Mouse (Mus musculus) heart, embryonic 12.5 days (tissue): ENCODE data around the gene Ablim1. TPM values are rescaled to one million over a fixed set of nuclear protein-coding genes. Genes with fewer than 3 reads are reported as not detected.

Source experiments
- ATAC-seq: fragments of 200-750 bp; cut with Nextera tagmentation; 2 replicates; pipeline ENCODE4 v1.8.0; 2017; ENCODE audit warnings: moderate TSS enrichment, moderate library complexity; ENCODE audit not compliant: insufficient number of reproducible peaks, low FRiP score
- H3K27ac ChIP-seq: fragments of 300-500 bp; sonication (generic); 2 replicates; pipeline ENCODE4 v1.5.1; 2016; ENCODE audit warnings: mild to moderate bottlenecking, moderate library complexity; ENCODE audit not compliant: poor library complexity, severe bottlenecking
- H3K27me3 ChIP-seq: fragments of 300-500 bp; sonication (generic); replicated peaks from 2 replicates; pipeline ENCODE4 v1.6.1; 2016; ENCODE audit warnings: mild to moderate bottlenecking, moderate library complexity
- H3K36me3 ChIP-seq: fragments of 300-500 bp; sonication (generic); 2 replicates; pipeline ENCODE4 v1.6.1; 2016; ENCODE audit warnings: mild to moderate bottlenecking, moderate library complexity
- H3K4me1 ChIP-seq: fragments of 300-500 bp; sonication (generic); replicated peaks from 2 replicates; pipeline ENCODE4 v1.6.1; 2016; ENCODE audit warnings: mild to moderate bottlenecking
- H3K4me2 ChIP-seq: fragments of 300-500 bp; sonication (generic); 2 replicates; pipeline ENCODE4 v1.6.1; 2016; ENCODE audit warnings: mild to moderate bottlenecking, moderate library complexity
- H3K4me3 ChIP-seq: fragments of 300-500 bp; sonication (generic); 2 replicates; pipeline ENCODE4 v1.5.1; 2016; ENCODE audit warnings: mild to moderate bottlenecking
- H3K9ac ChIP-seq: fragments of 300-500 bp; sonication (generic); 2 replicates; pipeline ENCODE4 v1.6.1; 2016; ENCODE audit warnings: mild to moderate bottlenecking, moderate library complexity
- H3K9me3 ChIP-seq: fragments of 300-500 bp; sonication (generic); replicated peaks from 2 replicates; pipeline ENCODE4 v1.6.1; 2016; ENCODE audit warnings: mild to moderate bottlenecking, moderate library complexity
- WGBS: fragments of 180-500 bp; shearing (Covaris S2); methylation state at CpG from one replicate; pipeline ENCODE4 v1.1.7; 2016; 5-methylcytosine and 5-hydroxymethylcytosine counted together
- polyA plus RNA-seq: library from polyadenylated mRNA; unstranded; fragments of >200 nt; fragmentation: Nextera tagmentation; extraction: Ambion mirVana; gene quantifications from 2 replicates; pipeline ENCODE4 v1.2.1, GENCODE M21; 2016

The Ablim1 gene
- polyA plus RNA-seq, 1 experiment from 2014 or later: 53.5 TPM

DNA sequence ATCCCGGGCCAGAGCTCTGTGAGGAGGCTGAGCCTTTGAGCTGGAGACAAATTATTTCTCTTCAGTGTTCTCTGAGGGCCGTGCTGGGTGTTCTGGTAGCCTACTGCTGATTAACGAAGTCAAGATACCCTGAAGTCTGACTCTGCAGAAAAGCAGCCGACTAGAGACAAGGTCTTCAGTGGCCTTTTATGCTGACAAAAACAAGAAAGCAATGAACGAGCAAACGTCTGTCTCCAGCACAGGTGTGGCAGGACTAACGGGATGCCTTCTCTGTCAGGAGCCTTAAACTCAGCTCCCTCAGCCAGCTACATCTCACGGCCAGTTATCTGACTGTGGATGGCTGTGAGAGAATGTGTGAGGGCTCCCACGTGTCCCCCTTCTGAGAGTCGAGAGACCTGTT lies 187.8 kb downstream of the Ablim1 start:
- Histone ChIP-seq H3K4me1 (peaks cover 29% of the 10 kb centered on the region), H3K9me3 (no peaks in the 10 kb centered on the region), H3K4me2 (no peak overlapping the region), H3K36me3 (peaks cover 22% of the 10 kb centered on the region), H3K4me3 (no peak overlapping the region), H3K9ac (no peak overlapping the region), H3K27me3 (no peaks in the 10 kb centered on the region), H3K27ac (no peak overlapping the region)
- WGBS: 40% methylated on average over 10 of the region's 10 CpGs
- ATAC-seq: no peak

DNA sequence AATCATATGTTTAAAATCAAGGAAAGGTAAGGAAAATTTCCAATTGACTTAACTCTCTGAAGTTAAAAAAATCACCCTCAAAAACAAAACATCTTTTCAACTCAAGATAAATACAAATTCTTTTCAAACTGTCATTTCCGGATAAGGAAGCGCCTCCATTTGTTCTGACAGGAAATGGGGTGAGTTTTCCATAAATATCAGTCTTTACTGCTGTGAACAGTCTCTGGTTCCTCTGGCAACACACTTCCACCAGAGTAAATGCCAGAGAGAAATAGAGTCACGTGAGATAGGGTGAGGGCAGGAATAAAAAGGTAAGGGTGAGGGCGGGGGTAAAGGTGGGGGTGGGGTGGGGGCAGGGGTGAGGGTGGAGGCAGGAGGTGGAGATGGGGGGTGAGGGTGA lies 189.8 kb downstream of the Ablim1 start:
- no peak overlapping the region for H3K4me3 ChIP-seq
- no peak overlapping the region for H3K4me2 ChIP-seq
- no peaks in the 10 kb centered on the region for H3K9me3 ChIP-seq
- peaks cover 30% of the 10 kb centered on the region for H3K4me1 ChIP-seq
- ATAC-seq: no peak
- no peaks in the 10 kb centered on the region for H3K27me3 ChIP-seq
- H3K27ac ChIP-seq: no peak overlapping the region
- no peak overlapping the region for H3K9ac ChIP-seq
- WGBS: 69% methylated on average over 4 of the region's 4 CpGs
- H3K36me3 ChIP-seq: peaks cover 12% of the 10 kb centered on the region; the same call in 1 of the 2 replicates

DNA sequence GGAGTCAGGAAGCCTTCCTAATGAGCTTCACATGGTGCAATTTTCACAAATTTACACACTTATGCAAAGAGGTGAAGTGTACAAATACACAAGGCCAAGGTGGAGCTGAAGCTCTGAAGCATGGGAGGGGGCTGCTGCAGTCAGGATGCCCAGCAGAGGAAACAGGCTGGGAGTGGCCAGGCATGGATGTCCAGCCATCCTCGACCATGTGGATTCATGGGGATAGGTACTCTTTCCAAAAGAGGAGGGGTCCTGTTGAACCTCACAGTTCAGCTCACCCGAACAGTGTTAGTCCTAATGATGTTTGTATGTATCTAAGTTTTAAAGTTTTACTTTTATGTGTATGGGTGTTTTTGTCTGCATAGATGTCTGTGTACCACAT lies 190.6 kb downstream of the Ablim1 start:
- Histone ChIP-seq H3K4me2 (no peak overlapping the region), H3K27ac (peak overlapping the region; percentile 14; the same call in 1 of the 2 replicates), H3K9ac (no peak overlapping the region), H3K9me3 (no peaks in the 10 kb centered on the region), H3K27me3 (no peaks in the 10 kb centered on the region), H3K4me1 (peaks cover 38% of the 10 kb centered on the region), H3K4me3 (no peak overlapping the region), H3K36me3 (peaks cover 12% of the 10 kb centered on the region; the same call in 1 of the 2 replicates)
- no peak for ATAC-seq
- 71% methylated on average over 2 of the region's 2 CpGs for WGBS

DNA sequence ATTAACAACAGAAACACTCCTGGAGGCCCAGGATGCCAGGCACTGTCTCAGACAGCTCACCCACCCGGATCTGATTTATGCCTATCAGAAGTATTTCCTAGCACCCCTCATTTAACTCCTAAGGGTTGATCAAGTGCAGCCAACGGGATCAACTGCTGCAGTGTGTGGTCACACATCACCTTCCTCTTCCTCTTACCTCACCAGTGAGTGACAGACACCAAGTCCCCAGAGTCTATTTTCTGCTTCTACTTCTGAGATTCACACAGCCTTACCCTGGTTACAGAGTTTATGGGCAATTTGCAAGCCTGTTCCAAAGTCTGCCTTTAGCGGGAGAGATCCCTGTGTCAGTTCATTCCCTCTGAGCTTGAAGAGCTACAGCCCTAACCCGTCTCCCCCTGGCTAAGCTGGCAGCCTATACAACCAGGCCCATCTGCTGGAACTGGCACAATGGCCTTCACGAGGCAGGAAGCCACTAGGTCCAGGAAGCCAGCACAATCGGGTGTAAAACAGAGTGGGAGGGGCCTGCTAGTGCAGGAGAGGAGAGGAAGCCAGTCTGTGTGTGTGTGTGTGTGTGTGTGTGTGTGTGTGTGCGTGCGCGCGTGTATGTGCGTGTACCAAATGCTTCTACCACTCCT lies 191.1 kb downstream of the Ablim1 start:
- ATAC-seq: peak; percentile 58; the same call in 1 of the 2 replicates
- H3K27me3 ChIP-seq: no peaks in the 10 kb centered on the region
- H3K4me3 ChIP-seq: no peak overlapping the region
- no peak overlapping the region for H3K9ac ChIP-seq
- H3K36me3 ChIP-seq: peaks cover 12% of the 10 kb centered on the region; the same call in 1 of the 2 replicates
- WGBS: 61% methylated on average over 11 of the region's 11 CpGs
- no peak overlapping the region for H3K4me2 ChIP-seq
- H3K9me3 ChIP-seq: no peaks in the 10 kb centered on the region
- peaks cover 39% of the 10 kb centered on the region for H3K4me1 ChIP-seq
- H3K27ac ChIP-seq: peak overlapping the region; percentile 14; the same call in 1 of the 2 replicates

DNA sequence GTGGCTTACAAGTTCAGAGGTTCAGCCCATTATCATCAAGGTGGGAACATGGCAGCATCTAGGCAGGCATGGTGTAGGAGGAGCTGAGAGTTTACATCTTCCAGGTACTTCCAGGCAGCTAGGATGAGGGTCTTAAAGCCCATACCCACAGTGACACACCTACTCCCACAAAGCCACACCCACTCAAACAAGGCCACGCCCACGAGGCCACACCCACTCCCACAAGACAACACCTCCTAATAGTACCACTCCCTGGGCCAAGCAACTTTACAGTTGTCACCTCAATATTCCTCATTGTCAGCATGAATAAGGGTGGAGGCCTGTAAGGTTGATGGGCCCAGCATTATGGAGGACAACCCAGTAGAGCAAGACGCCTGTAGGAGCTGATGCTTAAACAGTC lies 192.5 kb downstream of the Ablim1 start:
- WGBS: 89% methylated on average over 3 of the region's 3 CpGs
- Histone ChIP-seq H3K27ac (no peak overlapping the region), H3K9me3 (no peaks in the 10 kb centered on the region), H3K36me3 (peaks cover 12% of the 10 kb centered on the region; the same call in 1 of the 2 replicates), H3K27me3 (no peaks in the 10 kb centered on the region), H3K4me3 (no peak overlapping the region), H3K4me2 (no peak overlapping the region), H3K4me1 (peaks cover 44% of the 10 kb centered on the region), H3K9ac (no peak overlapping the region)
- ATAC-seq: no peak

DNA sequence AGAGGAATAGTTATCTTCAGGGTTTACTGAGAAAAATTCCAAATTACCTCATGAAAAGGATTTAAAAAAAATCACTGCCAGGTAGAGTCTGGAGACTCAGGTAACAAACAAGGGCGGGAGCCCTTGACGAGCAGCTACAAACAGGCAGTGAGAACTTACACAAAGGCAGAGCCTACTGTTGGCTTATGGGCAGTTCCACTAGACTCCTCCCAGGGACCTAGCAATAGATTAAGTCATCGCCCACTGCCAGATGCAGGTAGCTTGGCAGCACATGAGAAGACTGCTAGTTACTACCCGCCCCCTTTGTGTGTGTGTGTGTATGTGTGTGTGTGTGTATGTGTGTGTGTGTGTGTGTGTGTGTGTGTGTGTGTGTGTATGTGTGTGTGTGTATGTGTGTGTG lies 193.7 kb downstream of the Ablim1 start:
- Histone ChIP-seq H3K27ac (no peak overlapping the region), H3K4me2 (no peak overlapping the region), H3K9ac (no peak overlapping the region), H3K4me3 (no peak overlapping the region), H3K4me1 (peaks cover 52% of the 10 kb centered on the region), H3K27me3 (no peaks in the 10 kb centered on the region), H3K36me3 (peaks cover 8% of the 10 kb centered on the region; the same call in 1 of the 2 replicates), H3K9me3 (no peaks in the 10 kb centered on the region)
- ATAC-seq: no peak
- WGBS: 83% methylated on average over 4 of the region's 4 CpGs

DNA sequence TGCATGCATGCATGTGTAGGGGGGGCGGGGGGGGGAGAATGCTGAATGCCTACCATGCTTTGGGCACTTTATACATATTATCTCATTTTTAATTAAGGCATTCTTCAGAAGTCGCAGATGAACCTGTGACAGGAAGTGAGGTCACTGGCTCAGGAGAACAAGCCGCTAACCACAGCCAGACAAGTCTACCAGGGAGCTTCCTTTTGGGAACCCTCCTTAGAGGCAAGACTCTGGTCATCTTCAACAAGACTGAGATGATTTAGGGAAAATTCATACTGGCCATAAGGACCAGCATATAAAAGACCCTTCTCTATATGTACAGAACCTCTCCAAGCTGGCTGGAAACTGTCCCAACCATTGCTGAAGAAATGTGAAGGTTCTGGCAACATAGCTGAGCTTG lies 195.1 kb downstream of the Ablim1 start:
- no peaks in the 10 kb centered on the region for H3K9me3 ChIP-seq
- H3K27ac ChIP-seq: peak overlapping the region; percentile 67
- H3K27me3 ChIP-seq: no peaks in the 10 kb centered on the region
- no peak for ATAC-seq
- H3K4me3 ChIP-seq: no peak overlapping the region
- 49% methylated on average over 3 of the region's 3 CpGs for WGBS
- H3K4me1 ChIP-seq: peaks cover 66% of the 10 kb centered on the region
- H3K9ac ChIP-seq: no peak overlapping the region
- H3K36me3 ChIP-seq: peaks cover 8% of the 10 kb centered on the region; the same call in 1 of the 2 replicates
- peak overlapping the region; percentile 60 for H3K4me2 ChIP-seq

DNA sequence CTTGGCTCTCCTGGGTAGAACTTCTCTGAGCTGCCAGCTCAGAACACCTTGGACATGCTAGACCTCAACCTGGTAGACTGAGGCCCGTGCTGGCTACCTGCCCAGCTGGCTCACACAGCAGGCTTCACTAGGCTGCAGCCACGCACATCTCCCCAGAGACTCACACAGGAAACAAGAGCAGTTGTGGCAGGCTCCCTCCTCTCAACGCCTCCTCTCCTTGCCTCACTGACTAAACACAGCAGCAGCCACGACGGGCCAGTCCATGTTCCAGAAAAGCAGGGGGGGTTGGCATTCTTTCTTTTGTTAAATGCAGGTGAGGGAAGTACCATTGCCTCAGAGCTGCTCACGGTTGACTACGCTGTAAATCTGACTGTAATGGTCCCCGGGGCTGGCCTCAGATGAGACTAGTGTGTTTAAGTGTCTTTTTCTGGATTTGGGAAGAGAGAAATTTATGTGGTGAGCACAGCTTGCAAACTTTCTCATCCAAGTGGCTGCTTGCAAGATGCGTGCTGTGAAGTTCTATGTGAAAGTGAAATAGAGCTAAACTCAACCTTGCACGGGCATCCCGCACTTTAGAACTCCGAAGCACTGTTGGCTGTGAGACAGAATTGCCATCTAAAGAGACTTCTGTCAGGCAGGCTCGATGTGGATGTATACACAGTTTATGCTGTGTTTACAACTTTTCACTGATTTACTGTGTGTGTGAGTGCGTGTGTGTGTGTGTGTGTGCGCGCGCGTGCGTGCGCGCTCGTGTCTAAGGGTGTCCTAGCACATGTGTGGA lies 195.7 kb downstream of the Ablim1 start:
- Histone ChIP-seq H3K4me2 (peak overlapping the region; percentile 60), H3K4me3 (peak overlapping the region; percentile 36), H3K27ac (peak overlapping the region; percentile 67), H3K9me3 (no peaks in the 10 kb centered on the region), H3K36me3 (peaks cover 9% of the 10 kb centered on the region), H3K4me1 (peaks cover 63% of the 10 kb centered on the region), H3K27me3 (no peaks in the 10 kb centered on the region), H3K9ac (peak overlapping the region; percentile 28)
- ATAC-seq: peak; percentile 66
- WGBS: 43% methylated on average over 22 of the region's 22 CpGs

DNA sequence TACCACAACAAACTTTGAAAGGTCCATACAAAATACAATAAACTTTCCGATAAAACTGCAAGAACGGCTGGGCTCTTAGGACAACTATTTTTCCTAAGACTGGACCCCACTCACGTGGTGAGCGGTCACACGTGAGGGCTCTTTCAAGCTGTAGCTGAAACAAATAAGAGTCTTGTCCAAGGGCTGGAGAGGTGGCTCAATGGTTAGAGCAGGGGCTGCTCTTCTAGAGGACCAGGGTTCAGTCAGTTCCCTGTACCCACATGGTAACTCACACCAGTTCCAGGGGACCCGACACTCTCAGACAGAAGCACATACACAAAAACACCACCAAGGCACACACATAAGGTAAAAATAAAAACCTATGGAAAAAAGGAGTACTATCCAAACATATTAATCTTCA lies 197.0 kb downstream of the Ablim1 start:
- Histone ChIP-seq H3K27me3 (no peaks in the 10 kb centered on the region), H3K27ac (peak overlapping the region; percentile 19; the same call in 1 of the 2 replicates), H3K4me2 (peak overlapping the region; percentile 60), H3K9me3 (no peaks in the 10 kb centered on the region), H3K4me1 (peaks cover 64% of the 10 kb centered on the region), H3K36me3 (peaks cover 10% of the 10 kb centered on the region), H3K9ac (peak overlapping the region; percentile 42; the same call in 1 of the 2 replicates), H3K4me3 (peak overlapping the region; percentile 36)
- no peak for ATAC-seq
- 33% methylated on average over 6 of the region's 6 CpGs for WGBS

DNA sequence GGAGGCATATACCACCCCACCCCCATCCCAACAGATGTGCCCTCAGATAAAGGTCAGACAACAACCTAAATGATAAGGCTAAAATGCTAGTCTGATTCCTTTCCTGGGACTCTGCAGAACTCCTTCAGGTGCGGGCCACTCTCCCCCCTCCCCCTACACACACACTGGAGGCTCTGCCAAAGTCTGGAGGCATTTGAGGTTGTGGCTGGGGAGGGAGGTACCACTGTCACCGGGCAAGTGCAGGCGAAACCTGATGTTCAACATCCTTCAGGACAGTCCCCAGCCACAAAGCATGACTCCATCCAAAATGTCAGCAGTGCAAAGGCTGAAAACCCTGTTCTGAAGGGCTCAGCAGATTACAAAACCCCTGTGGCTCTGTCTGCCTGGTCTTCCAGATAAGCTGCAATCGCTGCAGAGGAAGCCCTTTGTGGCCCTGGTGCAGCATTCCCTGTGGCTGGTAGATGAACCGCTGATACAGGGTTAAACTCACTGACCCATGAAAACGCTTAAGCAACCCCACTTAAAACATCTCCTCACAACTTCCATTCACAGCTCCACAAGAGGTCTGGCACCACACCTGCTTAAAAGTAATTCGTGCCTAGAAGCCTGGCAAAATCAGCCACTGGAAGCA lies 197.7 kb downstream of the Ablim1 start:
- 2% methylated on average over 7 of the region's 7 CpGs for WGBS
- H3K9me3 ChIP-seq: no peaks in the 10 kb centered on the region
- ATAC-seq: peak; percentile 34; the same call in 1 of the 2 replicates
- peaks cover 4% of the 10 kb centered on the region; the same call in 1 of the 2 replicates for H3K36me3 ChIP-seq
- H3K27ac ChIP-seq: peak overlapping the region; percentile 75
- H3K4me2 ChIP-seq: peak overlapping the region; percentile 60
- H3K4me1 ChIP-seq: peaks cover 66% of the 10 kb centered on the region
- 0 out of 2 replicates have a peak overlapping the region, but pooled peaks have one; percentile 5 for H3K9ac ChIP-seq
- peak overlapping the region; percentile 36 for H3K4me3 ChIP-seq
- H3K27me3 ChIP-seq: no peaks in the 10 kb centered on the region

DNA sequence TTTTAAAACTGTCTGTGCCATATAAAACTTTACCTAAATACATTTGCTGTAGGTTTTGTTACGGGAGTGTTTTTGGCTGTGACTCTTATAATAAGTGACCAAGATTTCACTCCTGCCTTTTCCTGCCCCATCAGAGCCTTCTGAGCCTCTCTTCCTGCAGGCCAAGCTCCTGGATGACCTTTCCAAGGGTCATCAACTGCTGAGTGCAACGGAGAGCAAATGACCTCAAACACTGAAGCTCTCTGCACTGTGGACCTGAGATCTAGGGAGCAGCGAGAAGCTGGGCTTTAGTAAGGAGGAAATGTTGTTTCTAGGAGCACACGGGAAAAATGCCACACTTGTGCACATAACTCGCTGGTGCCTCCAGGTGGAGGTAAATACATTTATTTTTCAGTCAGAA lies 199.0 kb downstream of the Ablim1 start:
- Histone ChIP-seq H3K4me2 (no peak overlapping the region), H3K4me1 (peaks cover 71% of the 10 kb centered on the region), H3K9ac (peak overlapping the region; percentile 25; the same call in 1 of the 2 replicates), H3K27ac (peak overlapping the region; percentile 32; the same call in 1 of the 2 replicates), H3K36me3 (peaks cover 4% of the 10 kb centered on the region; the same call in 1 of the 2 replicates), H3K4me3 (no peak overlapping the region), H3K9me3 (no peaks in the 10 kb centered on the region), H3K27me3 (no peaks in the 10 kb centered on the region)
- 39% methylated on average over 5 of the region's 5 CpGs for WGBS
- ATAC-seq: no peak
